Mouse (Mus musculus): ENCODE data around the gene Zc3h7a.
"Not testable (repeated sequence)": the region's sequence is repeated elsewhere in the genome, so short reads cannot be mapped to it uniquely, and the experiment has no call there.

The Zc3h7a gene

DNA sequence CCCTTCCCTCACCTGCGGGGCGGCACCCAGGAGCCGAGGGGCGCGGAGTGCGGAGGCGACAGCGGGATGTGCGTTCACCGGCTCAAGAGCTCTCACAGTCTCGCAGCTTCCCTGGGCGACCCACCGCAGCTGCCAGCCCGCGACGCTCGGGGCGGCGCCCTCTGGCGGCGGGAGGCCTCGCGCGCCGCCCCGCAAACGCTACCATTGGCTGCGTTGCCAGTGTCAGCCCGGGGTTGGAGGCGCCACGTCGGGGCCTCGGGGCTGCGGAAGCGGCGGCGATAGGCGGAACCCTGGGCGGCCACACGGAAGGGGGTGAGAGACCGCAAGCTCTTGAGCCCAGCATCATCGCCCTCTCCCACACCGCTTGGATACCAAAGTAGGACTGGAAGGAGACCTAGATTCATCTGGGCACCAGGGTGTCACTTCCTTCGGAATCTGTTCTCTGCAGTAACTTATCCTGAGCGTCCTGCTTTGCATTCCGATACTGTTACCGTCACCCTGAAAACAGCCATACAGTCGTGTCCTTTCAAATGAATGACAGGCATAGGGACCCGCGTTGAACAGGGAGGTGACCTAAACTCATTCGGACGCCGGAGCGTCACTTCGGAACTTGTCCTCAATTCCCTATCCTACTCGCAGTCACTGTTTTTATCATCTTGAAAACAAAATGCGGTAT, at the start of gene Zc3h7a:
Zc3h7a (minus strand) TSS at position 186 of the 676 bp plus-strand sequence.
- DNase-seq (ENCODE audit: extremely low read depth, insufficient read length, low spot score), result peak; percentile 98

DNA sequence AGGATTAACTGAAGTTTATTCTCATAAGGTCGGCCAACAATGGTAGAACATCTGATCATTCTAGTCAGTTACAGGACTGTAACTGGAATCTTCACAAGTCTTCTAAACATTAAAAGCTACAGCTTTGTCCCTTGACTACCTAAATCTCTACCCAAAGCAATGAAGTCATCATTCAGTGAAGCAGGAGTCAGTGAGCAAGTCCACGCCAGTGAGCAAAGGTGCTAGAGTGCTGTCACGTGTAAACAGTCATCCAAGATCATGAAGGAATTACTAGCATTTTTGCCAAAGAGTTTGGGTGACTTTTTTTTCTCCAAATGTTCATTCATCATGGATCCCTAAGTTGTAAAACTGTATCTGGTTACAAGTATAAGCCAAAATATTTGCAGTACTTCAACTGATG, 41.6 kb upstream of the Zc3h7a start:
- DNase-seq (ENCODE audit: extremely low read depth, insufficient read length, low spot score), result no peak

GRCm38 (mm10) chr16:11203600-11204390, 27.6 kb upstream of the Zc3h7a start:
- DNase-seq (ENCODE audit: extremely low read depth, insufficient read length, low spot score), result no peak

DNA sequence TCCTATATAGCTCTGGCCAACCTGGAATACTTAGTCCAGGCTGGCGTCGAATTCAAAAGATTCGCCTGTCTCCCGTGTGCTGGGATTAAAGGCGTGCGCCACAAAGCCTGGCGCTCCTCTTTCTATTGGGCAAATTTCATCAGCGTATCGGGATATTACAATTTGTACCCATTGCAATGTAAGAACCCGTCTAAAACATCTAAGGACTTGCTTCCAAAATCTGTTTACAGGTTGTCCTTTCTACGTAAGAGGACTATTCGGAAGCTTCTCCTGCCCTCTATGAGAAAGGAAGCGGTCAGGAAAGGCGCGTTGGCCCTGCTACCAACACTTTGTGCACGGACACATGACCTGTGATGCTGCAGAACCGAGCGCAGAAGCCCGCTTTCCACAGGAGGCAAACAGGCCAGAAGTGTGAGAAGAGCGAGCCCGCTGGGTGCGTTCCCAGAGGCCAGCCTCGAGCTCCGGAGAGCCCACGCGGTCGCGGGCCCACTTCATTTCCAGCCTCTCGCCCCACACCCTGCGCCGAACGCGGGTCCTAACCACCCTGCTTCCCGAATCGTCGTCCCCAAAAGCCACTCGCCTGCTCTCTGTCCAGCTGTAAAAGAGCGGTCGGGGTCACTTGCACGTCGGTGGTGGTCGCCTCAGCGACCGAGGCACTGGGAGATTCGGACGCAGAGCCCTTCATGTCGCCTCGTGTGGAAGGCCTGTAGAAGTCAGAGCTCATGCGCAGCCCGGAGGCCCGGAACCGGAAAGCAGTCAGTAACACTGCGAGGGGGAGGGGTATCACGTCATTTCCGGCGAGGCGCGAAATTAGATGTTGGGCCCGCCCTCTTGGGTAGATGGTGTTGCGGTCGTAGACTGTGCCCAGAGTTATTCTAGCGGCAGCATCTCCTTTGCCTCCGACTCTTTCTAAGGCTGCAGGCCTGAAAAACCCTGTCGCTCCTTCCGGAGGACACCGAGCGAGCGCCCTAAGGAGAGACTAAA, 26.7 kb upstream of the Zc3h7a start, which contains the start of gene Rsl1d1:
Rsl1d1 (minus strand) TSS at position 761 of the 984 bp plus-strand sequence.
- DNase-seq (ENCODE audit: extremely low read depth, insufficient read length, low spot score), result peak; percentile 93

DNA sequence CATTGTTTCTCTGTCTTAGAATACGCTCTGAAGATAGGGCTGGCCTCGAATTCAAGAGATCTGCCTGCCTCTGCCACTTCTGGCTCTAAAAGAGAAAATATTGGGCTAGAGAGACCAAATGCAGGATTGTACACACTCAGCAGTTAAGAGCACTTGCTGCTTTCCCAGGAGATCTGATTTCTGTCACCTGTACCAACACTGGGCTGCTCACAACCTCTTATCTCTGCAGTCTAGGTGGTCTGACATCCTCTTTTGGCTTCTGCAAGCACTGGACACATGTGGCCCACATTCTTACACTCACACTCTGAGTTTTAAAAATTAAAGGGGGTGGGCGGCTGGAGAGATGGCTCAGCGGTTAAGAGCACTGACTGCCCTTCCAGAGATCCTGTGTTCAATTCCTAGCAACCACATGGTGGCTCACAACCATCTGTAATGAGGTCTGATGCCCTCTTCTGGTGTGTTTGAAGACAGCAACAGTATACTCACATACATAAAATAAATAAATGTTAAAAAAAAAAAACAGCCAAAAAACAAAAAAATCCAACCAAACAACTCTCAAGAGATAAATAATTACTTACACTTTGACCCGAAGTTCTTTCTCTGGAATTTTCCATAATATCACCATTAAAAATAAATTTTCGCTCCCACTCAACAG, 25.7 kb upstream of the Zc3h7a start:
- DNase-seq (ENCODE audit: extremely low read depth, insufficient read length, low spot score), result no peak

GRCm38 (mm10) chr16:11200247-11200646, 24.1 kb upstream of the Zc3h7a start:
- DNase-seq (ENCODE audit: extremely low read depth, insufficient read length, low spot score), result no peak

DNA sequence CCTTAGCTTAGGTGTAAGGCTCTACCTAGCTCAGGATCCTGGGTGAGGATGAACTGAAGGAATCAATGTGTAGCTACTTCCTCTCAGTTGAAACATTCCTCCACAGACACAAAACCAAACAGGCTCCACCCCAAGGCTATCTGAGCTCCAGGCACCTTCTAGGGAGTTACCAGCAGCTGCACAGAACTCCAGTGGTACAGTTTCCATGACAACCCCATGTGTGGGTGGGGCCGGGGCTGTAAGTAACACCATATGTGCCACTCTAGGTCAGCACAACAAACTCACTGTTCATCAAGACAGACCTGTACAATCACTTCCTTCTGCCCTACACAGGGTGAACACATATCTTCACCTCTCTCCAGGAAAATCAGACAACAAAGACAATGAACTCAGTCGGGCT, 22.3 kb upstream of the Zc3h7a start:
- no peak for DNase-seq (ENCODE audit: extremely low read depth, insufficient read length, low spot score)

GRCm38 (mm10) chr16:11197052-11197451, 20.9 kb upstream of the Zc3h7a start:
- no peak for DNase-seq (ENCODE audit: extremely low read depth, insufficient read length, low spot score)

- DNase-seq (ENCODE audit: extremely low read depth, insufficient read length, low spot score), result no peak
Observed at GRCm38 (mm10) chr16:11193231-11193630, 17.0 kb upstream of the Zc3h7a start.

DNA sequence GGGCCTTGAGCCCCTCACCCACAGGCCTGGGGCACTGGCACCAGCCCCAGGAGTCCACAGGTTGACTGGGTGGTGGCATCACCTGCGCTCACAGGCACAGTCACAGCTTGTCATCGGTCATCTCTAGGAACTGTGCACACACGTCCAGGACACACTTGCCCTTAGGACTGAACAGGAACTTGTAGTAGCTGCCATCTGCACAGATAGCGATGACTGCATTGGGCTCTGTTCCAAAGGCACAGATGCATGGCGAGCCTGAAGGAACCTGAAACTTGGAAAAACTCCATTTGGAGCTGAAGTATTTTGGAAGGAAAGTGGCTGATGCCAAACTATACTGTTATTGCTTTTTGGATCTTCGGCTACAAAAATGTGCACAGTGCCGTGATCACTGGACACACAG, 14.0 kb upstream of the Zc3h7a start:
- no peak for DNase-seq (ENCODE audit: extremely low read depth, insufficient read length, low spot score)

- no peak for DNase-seq (ENCODE audit: extremely low read depth, insufficient read length, low spot score)
Observed at GRCm38 (mm10) chr16:11177404-11177803, 1.2 kb upstream of the Zc3h7a start.

- no peak for DNase-seq (ENCODE audit: extremely low read depth, insufficient read length, low spot score)
Observed at GRCm38 (mm10) chr16:11176884-11177244, 671 bp upstream of the Zc3h7a start.

DNA sequence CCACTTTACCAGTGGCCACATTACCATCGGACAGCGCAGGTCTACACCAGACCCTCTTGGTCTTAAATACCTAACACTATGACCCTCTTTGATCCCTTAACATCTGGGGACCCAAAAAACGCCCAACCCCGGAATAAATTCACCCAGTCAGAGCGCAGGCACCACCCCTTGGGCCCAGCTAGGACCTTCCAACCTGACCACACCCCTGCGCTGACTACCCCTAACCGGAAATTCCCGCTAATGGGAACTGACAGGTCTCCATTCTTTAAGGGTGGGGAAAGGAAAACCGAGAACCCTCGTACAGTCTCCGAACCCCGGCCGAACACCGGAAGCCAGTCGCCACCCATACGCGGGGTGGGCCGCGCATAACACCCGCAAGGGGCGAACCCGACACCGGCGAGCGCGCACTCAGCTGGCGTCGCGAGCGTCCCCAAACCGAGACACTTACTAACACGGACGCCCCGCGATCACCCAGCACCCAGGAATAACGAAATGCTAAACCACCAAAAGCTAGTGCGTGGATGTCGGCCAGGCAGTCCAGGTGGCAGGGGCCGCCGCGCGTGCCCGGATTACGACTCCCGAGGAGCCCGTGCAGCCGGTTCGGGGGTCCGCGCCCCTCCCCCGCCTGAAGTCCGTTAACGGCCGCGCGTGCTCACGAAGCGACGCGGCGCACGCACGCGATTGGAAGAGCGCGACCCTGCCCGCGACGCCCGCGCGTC, 545 bp downstream of the Zc3h7a start:
- peak; percentile 86 for DNase-seq (ENCODE audit: extremely low read depth, insufficient read length, low spot score)

DNA sequence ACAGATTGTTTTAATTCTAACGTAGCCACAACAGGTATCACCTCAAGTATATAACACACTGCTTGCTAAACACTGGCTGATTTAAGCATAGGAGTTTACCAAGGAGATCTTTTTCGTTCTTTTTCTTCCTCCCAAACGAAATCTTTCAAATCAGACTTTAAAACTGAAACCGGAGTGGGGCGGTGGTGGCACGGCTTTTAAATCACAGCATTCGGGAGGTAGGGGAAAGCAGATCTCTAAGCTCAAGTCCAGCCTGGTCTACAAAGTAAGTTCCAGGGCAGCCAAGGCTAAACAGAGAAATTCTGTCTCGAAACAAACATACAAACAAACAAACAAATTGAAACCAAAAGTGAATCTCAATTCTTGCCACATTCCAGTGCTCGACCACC, 1.1 kb downstream of the Zc3h7a start:
- DNase-seq (ENCODE audit: extremely low read depth, insufficient read length, low spot score), result no peak

DNA sequence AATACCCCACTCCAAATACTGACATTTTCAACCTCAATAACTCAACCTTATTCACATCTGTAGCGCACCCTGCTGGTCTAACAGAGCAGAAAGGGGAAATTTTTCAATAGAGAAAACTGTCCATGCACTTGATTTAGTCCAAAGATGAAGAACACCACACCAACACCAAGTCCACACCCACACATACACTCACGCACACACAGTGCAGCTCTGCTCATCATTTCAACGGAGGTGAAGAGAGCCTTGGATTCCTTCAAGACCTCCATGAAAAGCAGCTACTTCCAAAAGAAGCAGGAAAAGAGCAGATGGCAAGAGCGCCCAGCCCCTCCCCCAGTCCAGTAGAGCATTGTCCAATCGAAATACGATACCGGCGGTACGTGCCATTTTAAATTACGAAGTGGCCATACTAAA, 1.5 kb downstream of the Zc3h7a start:
- DNase-seq (ENCODE audit: extremely low read depth, insufficient read length, low spot score), result peak; percentile 69

DNA sequence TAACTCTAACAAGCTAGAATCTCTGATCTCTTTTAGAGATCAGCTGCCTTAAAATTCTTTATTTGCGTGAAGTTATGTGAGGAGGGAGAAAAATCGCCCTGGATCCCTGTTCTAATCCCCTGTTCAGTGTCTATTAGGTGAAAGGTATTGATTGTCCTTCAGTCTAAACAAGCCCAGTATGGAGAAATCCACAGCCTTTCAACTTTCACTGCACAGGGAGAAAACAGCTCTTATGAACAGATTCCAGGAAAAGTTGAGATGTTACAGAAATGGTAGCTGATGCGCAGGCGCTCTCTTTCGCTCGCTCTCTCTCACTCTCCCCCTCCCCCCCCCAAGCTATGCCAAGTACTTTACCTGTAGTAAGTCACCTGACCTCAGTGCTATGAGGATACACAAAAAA, 4.5 kb downstream of the Zc3h7a start:
- no peak for DNase-seq (ENCODE audit: extremely low read depth, insufficient read length, low spot score)

DNA sequence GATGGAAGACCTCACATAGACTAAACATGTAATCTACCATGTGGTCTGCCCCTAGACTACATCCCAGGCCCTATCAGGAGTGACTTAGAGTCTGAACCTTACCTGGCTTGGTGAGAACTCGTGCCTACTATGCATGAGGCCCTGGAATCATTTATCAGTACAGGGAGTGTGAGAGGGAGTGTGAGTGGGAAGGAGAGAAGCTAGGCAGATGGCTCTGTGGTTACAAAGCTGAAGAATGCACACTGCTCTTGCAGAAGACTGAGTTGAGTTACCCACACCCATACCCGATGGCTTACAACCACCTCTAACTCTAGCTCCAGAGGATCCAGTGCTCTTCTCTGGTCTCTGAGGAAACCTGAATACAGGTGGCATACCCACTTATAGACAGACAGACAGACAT, 9.8 kb downstream of the Zc3h7a start:
- DNase-seq (ENCODE audit: extremely low read depth, insufficient read length, low spot score), result no peak

DNA sequence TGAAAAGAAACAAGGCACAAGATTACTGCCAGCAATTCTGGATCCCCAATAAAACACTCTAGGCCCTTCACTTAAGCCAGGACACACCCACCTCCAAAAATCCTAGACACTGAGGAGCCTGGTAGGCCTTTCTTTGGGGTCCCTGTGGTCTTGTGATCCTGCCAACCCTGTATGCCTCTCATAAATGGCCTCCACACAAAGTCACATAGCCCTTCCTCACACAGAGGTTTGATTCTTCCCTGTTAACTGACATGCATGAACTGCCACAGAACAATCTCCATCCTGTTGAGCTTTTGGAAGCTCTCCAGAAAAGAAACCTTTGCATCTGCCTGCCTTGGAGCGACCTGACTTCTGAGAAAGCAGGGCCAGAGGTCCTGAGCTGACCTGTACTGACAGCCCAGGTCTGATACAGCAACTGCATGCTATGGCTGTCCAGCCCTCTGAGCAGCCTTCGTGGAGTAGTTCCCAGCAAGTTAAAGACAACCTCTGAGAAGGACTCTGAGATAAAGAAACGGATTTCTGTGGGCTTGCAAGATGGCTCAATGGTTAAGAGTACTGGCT, 11.4 kb downstream of the Zc3h7a start:
- no peak for DNase-seq (ENCODE audit: extremely low read depth, insufficient read length, low spot score)

DNA sequence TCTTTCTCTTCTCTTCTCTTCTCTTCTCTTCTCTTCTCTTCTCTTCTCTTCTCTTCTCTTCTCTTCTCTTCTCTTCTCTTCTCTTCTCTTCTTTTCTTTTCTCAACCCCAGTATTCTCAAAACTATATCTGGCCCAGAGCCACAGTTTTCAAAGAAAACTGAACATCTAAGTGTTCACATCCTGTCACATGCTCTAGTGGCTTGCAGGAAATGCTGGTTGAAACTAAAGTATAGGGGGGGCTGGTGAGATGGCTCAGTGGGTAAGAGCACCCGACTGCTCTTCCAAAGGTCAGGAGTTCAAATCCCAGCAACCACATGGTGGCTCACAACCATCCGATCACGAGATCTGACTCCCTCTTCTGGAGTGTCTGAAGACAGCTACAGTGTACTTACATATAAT, 18.5 kb downstream of the Zc3h7a start:
- not testable (repeated sequence) for DNase-seq (ENCODE audit: extremely low read depth, insufficient read length, low spot score)

- DNase-seq (ENCODE audit: extremely low read depth, insufficient read length, low spot score), result no peak
Observed at GRCm38 (mm10) chr16:11154500-11154899, 21.7 kb downstream of the Zc3h7a start.

Data from 3134 (cell line).